Mouse (Mus musculus) MN1 (cell line): ENCODE results near the gene Tmem50a.

Experiments
- DNase-seq: peaks from one replicate; pipeline ENCODE4 v3.0.0-alpha.2; 2016; ENCODE audit warnings: low spot score

Tmem50a gene

GRCm38 (mm10) chr4:134914864-134915209 lies at the start of gene Tmem50a:
TSS of gene Tmem50a (minus strand) at chr4:134915024.
- DNase-seq: peak; percentile 97

- no peak for DNase-seq
These were observed 48.4 kb upstream of the Tmem50a start for GRCm38 (mm10) chr4:134963021-134963776.

DNA sequence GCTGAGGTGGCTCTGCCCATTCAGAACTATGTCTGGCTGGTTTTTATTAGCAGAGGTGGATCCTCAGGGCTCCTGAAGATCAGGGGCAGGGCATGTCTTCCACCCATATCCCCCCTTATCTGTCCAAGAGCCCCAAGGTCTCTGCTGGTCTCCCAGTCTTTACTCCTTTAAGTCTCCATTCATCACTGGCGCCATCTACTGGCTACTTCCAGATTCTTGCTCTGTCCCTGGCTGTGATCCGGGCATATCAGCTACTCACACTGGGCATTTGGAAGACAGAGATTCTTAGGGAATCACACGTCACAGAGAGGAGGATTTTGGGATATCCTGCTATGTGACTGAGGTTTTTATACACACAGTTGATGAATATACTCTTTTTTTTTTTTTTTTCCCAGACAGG lies 41.5 kb upstream of the Tmem50a start:
- DNase-seq: peak; percentile 75

DNA sequence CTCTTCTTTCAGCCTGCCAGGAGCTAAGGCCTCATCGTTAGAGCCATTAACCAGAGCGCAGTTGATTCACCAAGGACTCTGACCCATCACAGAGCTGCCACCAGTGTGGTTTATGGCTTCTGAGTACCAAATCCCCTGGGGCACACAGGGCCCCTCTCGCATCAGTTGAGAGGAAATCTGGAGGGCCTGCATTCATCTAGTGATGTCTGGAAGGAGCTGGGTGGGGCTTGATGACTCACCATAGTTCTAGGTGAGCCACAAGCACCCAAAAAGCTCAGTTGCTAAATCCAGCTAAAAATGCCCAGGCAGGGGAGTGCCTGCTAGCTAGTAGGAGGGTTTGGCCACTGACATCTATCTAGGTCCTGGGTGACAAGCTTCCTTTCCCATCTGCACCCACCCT lies 41.0 kb upstream of the Tmem50a start:
- peak; percentile 65 for DNase-seq

GRCm38 (mm10) chr4:134955196-134955595 lies 40.4 kb upstream of the Tmem50a start:
- DNase-seq: no peak

GRCm38 (mm10) chr4:134954461-134954860 lies 39.6 kb upstream of the Tmem50a start:
- DNase-seq: peak; percentile 74

DNA sequence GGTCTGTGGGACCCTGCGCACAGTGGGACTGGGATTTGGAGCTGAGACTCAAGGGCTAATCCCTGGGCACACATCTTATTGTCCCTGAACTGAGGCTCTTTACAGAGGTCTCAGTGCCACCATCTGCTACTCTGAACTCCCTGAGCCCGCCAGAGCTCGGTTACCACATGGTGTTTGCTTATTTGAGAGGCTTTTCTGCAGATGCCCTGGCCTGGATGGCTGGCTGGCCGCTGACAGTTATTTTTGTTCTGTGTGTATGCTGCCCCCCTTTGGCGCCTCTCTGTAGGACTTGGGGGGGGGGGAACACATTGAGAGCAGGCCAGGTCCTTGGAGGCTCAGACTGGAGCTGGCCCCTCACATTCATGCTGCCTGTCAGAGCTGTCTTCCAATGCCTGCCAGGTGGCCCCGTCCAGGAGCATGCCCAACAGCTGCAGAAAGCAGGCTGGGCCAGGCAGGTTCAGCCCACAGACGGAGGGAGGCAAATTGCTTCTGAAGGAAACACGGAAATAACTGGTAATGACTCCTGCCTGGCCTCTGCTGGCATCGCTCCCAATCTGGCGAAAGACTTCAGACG lies 35.8 kb upstream of the Tmem50a start:
- peak; percentile 96 for DNase-seq

DNA sequence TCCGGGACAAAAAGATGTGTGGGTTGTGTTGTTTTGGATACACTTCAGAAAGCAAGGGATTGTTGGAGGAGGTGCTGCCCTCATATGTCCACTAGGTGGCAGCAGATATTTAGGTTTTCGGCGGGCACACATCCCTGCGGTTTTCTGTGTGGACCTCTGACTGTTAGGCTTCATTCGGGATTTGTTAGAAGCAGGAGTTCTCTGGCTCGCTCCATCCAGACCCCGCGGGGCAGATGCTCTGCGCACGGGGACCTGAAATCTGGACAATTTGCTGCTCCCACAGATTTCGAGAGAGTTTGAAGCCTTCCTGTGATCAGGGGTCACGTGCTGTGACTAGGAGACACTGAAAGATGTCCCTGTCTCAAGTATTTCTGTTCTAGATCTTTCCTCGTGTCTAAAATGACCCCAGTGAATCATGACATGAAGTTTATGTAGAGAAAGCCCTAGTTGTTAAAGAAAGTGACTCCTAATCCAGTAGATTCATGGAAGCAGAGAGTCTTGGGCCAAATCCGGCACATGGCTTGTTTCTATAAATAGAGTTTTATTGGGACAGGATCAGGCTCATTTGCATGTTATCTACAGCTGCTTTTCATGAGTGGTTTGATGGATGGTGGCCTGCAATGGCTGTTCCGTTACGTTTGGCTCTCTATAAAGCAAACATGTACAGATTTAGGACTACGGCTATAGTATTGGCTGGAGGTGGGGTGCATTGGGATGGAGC lies 31.4 kb upstream of the Tmem50a start:
- peak; percentile 87 for DNase-seq

- peak; percentile 59 for DNase-seq
These were observed 29.1 kb upstream of the Tmem50a start for GRCm38 (mm10) chr4:134943758-134944538.

GRCm38 (mm10) chr4:134939900-134940299 lies 25.1 kb upstream of the Tmem50a start:
- DNase-seq: no peak

- DNase-seq: peak; percentile 77
These were observed 22.7 kb upstream of the Tmem50a start for GRCm38 (mm10) chr4:134937240-134938176.

DNA sequence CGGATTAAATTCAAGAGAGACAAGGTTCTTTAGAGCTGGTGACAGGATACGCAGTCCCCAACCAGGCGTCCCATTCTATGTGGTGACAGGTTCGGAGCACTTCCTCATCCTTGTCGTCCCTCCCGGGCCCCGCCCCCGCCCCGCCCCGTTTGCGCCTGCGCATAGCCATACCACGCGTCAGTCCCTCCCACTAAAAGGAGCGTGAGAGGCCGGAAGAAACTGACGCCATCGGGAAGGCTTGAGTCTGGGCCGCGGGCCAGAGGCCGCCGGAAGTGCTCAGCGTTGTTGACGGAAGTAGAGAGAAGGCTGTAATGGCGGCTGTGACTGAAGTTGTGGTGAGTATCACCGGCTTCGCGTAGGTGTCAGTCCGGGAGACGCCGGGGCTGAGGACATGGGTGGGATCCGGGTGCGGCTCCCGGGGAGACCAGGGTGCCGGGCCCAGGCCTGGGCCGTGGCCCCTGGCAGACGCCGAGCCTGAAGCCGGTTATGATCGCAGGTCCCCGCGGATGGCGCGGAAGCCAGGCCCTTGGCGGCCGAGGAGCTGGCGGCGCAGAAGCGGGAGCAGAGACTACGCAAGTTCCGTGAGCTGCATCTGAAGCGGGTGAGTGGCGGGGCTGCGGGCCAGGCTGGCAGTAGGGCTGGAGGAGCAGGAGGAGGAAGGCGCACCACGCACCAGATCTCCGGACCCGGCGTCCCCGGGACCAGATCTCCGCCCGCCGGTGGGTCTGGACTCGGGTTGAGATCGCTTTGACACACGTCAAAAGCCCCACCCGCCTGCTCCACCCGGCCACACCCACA lies 16.1 kb upstream of the Tmem50a start, which contains the start of gene Syf2:
Gene Syf2, plus strand, starts transcription at position 215 of the 798 bp plus-strand sequence.
- DNase-seq: peak; percentile 99

- peak; percentile 37 for DNase-seq
These were observed 15.4 kb upstream of the Tmem50a start for GRCm38 (mm10) chr4:134930190-134930589.

DNA sequence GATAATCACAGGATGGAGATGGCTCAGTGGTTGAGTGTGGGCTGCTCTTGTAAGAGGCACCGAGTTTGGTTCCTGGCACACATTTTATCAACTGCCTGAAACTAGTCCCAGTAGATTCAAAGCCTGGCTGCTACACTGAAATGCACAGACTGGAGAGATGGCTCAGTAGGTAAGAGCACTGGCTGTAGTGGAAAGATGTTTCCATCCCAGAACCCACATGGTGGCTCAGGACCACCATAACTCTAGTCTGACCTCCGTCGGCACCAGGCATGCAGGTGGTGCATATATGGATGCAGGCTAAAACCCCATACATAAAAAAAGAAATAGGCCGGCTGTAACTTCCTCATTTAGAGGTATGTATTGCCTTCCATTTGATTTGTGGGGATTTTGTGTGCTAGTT lies 14.7 kb upstream of the Tmem50a start:
- peak; percentile 30 for DNase-seq

DNA sequence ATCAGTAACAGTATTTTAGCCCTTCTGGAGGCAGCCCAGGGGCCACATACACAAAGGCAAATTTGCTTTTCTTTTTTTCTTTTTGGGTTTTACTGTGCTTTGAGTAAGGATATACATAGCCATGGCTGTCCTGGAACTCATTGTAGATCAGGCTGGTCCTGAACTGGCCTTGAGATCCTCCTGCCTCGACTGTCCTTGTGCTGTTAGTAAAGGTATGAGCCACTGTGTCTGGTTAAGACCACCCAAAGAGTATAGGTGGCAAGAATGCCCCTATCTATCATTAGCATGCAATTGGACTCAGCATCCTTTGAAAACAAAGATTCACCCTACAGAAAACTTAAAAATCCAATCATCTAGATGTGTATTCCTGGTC lies 13.6 kb upstream of the Tmem50a start:
- no peak for DNase-seq

DNA sequence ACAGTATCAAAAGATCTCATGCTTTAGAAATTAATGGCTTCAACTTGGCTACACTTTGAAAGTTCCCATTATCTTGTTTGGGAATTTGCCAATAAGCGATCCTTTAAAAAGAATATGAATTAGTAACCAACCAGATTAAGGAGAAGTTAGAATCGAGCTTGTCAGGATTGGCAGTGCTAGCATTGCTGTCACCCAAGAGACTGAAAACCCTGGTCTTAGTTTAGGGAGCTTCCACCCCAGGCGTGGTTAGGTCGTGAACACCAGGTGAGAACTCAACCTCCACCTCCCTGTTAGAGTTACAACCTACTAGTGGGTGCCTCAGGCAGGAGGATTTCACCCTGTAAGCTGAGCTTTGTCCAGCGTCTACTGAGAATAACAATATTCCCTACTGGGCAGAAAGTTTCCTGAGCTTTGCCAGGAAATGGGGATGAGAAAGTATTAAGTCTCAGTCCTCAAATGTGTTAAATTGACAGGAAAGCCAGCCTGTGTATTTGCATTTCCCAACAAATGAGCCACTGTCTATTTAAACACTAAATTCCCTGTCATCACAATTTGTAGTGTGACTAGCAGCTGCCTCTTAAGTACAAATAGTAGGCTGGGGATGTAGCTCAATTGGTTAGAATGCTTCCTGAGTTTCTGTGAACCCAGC lies 13.1 kb upstream of the Tmem50a start:
- peak; percentile 37 for DNase-seq

- DNase-seq: peak; percentile 50
These were observed 10.4 kb upstream of the Tmem50a start for GRCm38 (mm10) chr4:134925206-134925605.

GRCm38 (mm10) chr4:134924019-134924741 lies 9.4 kb upstream of the Tmem50a start:
- peak; percentile 85 for DNase-seq
